In the genomic region with DNA sequence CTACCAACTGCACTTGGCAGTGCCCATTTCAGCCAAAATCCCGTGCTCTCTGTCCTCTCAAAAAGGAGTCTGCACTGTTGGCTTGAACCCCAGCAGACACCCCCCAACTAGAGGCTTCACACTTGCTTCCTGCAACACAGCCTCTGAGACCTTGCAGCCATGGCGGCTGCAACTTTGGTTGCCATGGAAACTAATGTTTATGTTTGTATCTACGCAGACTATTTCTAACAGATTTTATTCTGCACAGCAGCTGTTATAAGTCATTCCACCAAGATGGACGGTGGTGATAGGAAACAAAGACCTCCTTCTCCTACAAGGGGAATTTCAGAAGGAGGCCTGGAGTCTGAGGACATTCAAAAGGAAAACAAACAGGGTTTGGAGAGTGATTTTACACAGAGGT, we compare ENCODE assay signal across 9 mouse cellular contexts.
DNase-seq lines count a peak whose midpoint lies in the region; ATAC-seq lines count a peak whose summit lies in the region.
"Had no signal": no experiment of that assay in that cellular context is flagged by ENCODE, and none has a peak within 500 bp of the region (broad histone marks: within the 10 kb centered on the region; RNA-seq: fewer than 3 reads in every experiment).

No protein-coding gene starts in this region.

- peak overlapping the region; percentile 78 for H3K27ac ChIP-seq in hindbrain, embryonic 13.5 days
- H3K27ac ChIP-seq in hindbrain, embryonic 12.5 days: no peak overlapping the region

- no peak overlapping the region for H3K4me2 ChIP-seq in hindbrain, embryonic 13.5 days
- no peak overlapping the region for H3K4me2 ChIP-seq in hindbrain, embryonic 12.5 days (replicated peaks)

- no peaks in the 10 kb centered on the region for H3K9me3 ChIP-seq in hindbrain, embryonic 13.5 days
- H3K9me3 ChIP-seq in hindbrain, embryonic 12.5 days (replicated peaks): no peaks in the 10 kb centered on the region

- no peaks in the 10 kb centered on the region for H3K36me3 ChIP-seq in hindbrain, embryonic 13.5 days
- no peaks in the 10 kb centered on the region for H3K36me3 ChIP-seq in hindbrain, embryonic 12.5 days

- ATAC-seq in hindbrain, embryonic 13.5 days (ENCODE audit: low FRiP score): no peak
- no peak for ATAC-seq in hindbrain, embryonic 12.5 days (ENCODE audit: low FRiP score)
- ATAC-seq: Patski had no signal

- no peak overlapping the region for H3K4me3 ChIP-seq in hindbrain, embryonic 13.5 days
- H3K4me3 ChIP-seq in hindbrain, embryonic 12.5 days: no peak overlapping the region

- 24% methylated on average over 4 of the region's 4 CpGs for WGBS in hindbrain, embryonic 13.5 days
- WGBS in hindbrain, embryonic 12.5 days: 36% methylated on average over 4 of the region's 4 CpGs

- DNase-seq in retina, postnatal 1 day: peak; percentile 24
- DNase-seq in retina, embryonic 14.5 days (ENCODE audit: low spot score): no peak
- peak; percentile 26 for DNase-seq in lung, postnatal 10 days
- no peak for DNase-seq in spleen, adult 12 weeks (ENCODE audit: low spot score)
- no peak for DNase-seq in gastrocnemius, postnatal 4 days (ENCODE audit: low spot score in 2 of 2)
- no peak for DNase-seq in heart, postnatal 4 days

- H3K27me3 ChIP-seq in hindbrain, embryonic 13.5 days: no peaks in the 10 kb centered on the region
- H3K27me3 ChIP-seq in hindbrain, embryonic 12.5 days: no peaks in the 10 kb centered on the region
- H3K27me3 ChIP-seq: Patski had no signal

- no peak overlapping the region for H3K9ac ChIP-seq in hindbrain, embryonic 13.5 days
- H3K9ac ChIP-seq in hindbrain, embryonic 12.5 days: no peak overlapping the region

- H3K4me1 ChIP-seq in hindbrain, embryonic 13.5 days (replicated peaks): peaks cover 26% of the 10 kb centered on the region
- H3K4me1 ChIP-seq in hindbrain, embryonic 12.5 days: peaks cover 21% of the 10 kb centered on the region

Comparison
In these comparisons a context has a peak if more than half of its experiments do, and no peak if none do; other contexts are left out.
1. DNase-seq: peak in retina, postnatal 1 day (single experiment) and lung, postnatal 10 days (single experiment); none in retina, embryonic 14.5 days (single experiment), spleen, adult 12 weeks (single experiment), gastrocnemius, postnatal 4 days (0 of 2) and heart, postnatal 4 days (single experiment).